Mouse (Mus musculus) lung, embryonic 14.5 days (tissue): Measurements from ENCODE around the gene Olfr649. TPM values are rescaled to one million over a fixed set of nuclear protein-coding genes. Genes with fewer than 3 reads are reported as not detected.

Experiments
- ATAC-seq: fragments of 200-750 bp; cut with Nextera tagmentation; 2 replicates; pipeline ENCODE4 v1.8.0; 2017; ENCODE audit warnings: mild to moderate bottlenecking, moderate TSS enrichment, moderate library complexity; ENCODE audit not compliant: insufficient read depth
- DNase-seq: peaks from one replicate; pipeline ENCODE4 v3.0.0-alpha.2; 2015
- H3K27ac ChIP-seq: fragments of 300-500 bp; sonication (generic); 2 replicates; pipeline ENCODE4 v1.5.1; 2014; ENCODE audit warnings: low read depth, mild to moderate bottlenecking, moderate library complexity
- H3K27me3 ChIP-seq: fragments of 300-500 bp; sonication (generic); 2 replicates; pipeline ENCODE4 v1.6.1; 2014; ENCODE audit warnings: low read length, control low read depth; ENCODE audit not compliant: insufficient read depth
- H3K36me3 ChIP-seq: fragments of 300-500 bp; sonication (generic); 2 replicates; pipeline ENCODE4 v1.6.1; 2014; ENCODE audit warnings: control low read depth; ENCODE audit not compliant: insufficient read depth
- H3K4me1 ChIP-seq: fragments of 300-500 bp; sonication (generic); 2 replicates; pipeline ENCODE4 v1.6.1; 2014; ENCODE audit warnings: antibody characterized with exemption, control low read depth; ENCODE audit not compliant: insufficient read depth
- H3K4me2 ChIP-seq: fragments of 300-500 bp; sonication (generic); 2 replicates; pipeline ENCODE4 v1.6.1; 2014; ENCODE audit warnings: mild to moderate bottlenecking
- H3K4me3 ChIP-seq: fragments of 300-500 bp; sonication (generic); 2 replicates; pipeline ENCODE4 v1.5.1; 2014; ENCODE audit warnings: low read depth, low read length
- H3K9ac ChIP-seq: fragments of 300-500 bp; sonication (generic); 2 replicates; pipeline ENCODE4 v1.6.1; 2014
- H3K9me3 ChIP-seq: fragments of 300-500 bp; sonication (generic); 2 replicates; pipeline ENCODE4 v1.6.1; 2016; ENCODE audit warnings: low read depth, low read length, control low read depth
- CTCF ChIP-seq: IDR thresholded peaks from 2 replicates; pipeline ENCODE4 v1.5.1; 2016; ENCODE audit warnings: antibody characterized with exemption, low read depth
- WGBS: fragments of 180-500 bp; shearing (Covaris S2); extraction: QIAGEN DNeasy Blood & Tissue Kit; methylation state at CpG from one replicate; pipeline ENCODE4 v1.1.7; 2014; 5-methylcytosine and 5-hydroxymethylcytosine counted together
- polyA plus RNA-seq: library from polyadenylated mRNA; unstranded; fragments of >200 nt; fragmentation: Nextera tagmentation; extraction: Ambion mirVana; gene quantifications from 2 replicates; pipeline ENCODE4 v1.2.1, GENCODE M21; 2014

The Olfr649 gene
- polyA plus RNA-seq, 1 experiment from 2014 or later: not detected

DNA sequence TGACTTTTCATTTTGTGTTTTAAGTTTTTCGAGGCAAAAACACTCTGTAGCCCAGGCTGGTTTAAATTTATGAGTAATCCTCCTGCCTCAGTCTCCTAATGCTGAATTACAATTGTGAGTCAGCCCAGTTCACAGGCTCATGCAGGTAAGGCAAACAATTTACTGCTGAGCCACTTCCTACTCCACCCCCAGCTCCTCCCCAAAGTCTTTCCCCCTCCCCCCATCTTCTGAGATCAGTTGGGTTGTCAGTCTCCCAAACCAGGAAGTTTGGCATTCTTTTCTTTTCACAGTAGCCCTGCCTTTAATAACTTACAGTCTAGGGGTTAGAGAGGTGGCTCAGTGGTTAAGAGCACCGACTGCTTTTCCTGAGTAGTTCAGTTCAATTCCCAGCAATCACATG, 22.1 kb upstream of the Olfr649 start:
- H3K27me3 ChIP-seq: no peaks in the 10 kb centered on the region
- no peaks in the 10 kb centered on the region for H3K36me3 ChIP-seq
- no peak overlapping the region for H3K9ac ChIP-seq
- TF ChIP-seq CTCF: no peak
- no peak overlapping the region for H3K4me2 ChIP-seq
- no peak for ATAC-seq
- 68% methylated on average over 2 of the region's 2 CpGs for WGBS
- DNase-seq: no peak
- H3K4me1 ChIP-seq: no peaks in the 10 kb centered on the region; the same call in 1 of the 2 replicates
- H3K9me3 ChIP-seq: no peaks in the 10 kb centered on the region
- H3K4me3 ChIP-seq: no peak overlapping the region
- H3K27ac ChIP-seq: no peak overlapping the region

DNA sequence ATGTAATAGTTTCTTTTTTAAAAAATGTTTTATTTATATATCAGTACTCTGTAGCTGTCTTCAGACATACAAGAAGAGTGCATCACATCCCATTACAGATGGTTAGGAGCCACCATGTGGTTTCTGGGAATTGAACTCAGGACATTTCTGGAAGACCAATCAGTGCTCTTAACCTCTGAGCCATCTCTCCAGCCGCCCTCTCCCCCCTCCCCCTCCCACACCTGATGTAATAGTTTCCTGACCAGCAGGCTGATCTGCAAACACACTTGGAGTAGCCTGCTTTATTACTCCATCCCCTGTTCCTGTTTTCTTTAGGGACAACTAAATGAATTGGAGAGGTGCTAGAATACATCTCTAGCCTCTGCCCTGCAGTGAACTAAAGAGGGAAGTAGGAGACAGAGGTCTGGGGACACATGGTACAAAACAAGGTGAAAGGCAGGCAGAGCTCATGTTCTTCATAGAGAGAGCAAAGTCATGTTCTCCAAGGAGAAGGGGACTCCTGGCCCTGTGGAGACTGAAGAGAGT, 20.3 kb upstream of the Olfr649 start:
- H3K4me2 ChIP-seq: no peak overlapping the region
- ATAC-seq (no peak), DNase-seq (no peak)
- WGBS: 23% methylated on average over 1 of the region's 1 CpGs
- H3K4me3 ChIP-seq: no peak overlapping the region
- no peaks in the 10 kb centered on the region for H3K36me3 ChIP-seq
- H3K27ac ChIP-seq: no peak overlapping the region
- H3K27me3 ChIP-seq: no peaks in the 10 kb centered on the region
- TF ChIP-seq CTCF: no peak
- no peaks in the 10 kb centered on the region; the same call in 1 of the 2 replicates for H3K4me1 ChIP-seq
- no peaks in the 10 kb centered on the region for H3K9me3 ChIP-seq
- H3K9ac ChIP-seq: no peak overlapping the region

DNA sequence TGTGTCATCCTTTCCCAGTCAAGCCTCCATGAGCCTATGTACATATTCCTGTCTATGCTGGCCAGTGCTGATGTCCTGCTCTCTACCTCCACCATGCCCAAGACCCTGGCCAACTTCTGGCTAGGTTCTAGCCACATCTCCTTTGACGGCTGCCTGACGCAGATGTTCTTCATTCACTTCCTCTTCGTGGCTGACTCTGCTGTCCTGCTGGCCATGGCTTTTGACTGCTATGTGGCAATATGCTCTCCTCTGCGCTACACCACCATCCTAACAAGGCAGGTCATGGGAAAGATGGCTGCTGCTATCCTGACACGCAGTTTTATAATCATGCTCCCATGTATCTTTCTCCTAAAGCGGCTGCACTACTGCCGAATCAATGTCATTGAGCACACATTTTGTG, 10.4 kb upstream of the Olfr649 start:
- Histone ChIP-seq H3K4me3 (no peak overlapping the region), H3K9me3 (no peaks in the 10 kb centered on the region), H3K4me2 (no peak overlapping the region), H3K4me1 (no peaks in the 10 kb centered on the region), H3K36me3 (no peaks in the 10 kb centered on the region), H3K9ac (no peak overlapping the region), H3K27ac (no peak overlapping the region), H3K27me3 (no peaks in the 10 kb centered on the region)
- 87% methylated on average over 7 of the region's 7 CpGs for WGBS
- ATAC-seq (no peak), DNase-seq (no peak)
- no peak for TF ChIP-seq CTCF

DNA sequence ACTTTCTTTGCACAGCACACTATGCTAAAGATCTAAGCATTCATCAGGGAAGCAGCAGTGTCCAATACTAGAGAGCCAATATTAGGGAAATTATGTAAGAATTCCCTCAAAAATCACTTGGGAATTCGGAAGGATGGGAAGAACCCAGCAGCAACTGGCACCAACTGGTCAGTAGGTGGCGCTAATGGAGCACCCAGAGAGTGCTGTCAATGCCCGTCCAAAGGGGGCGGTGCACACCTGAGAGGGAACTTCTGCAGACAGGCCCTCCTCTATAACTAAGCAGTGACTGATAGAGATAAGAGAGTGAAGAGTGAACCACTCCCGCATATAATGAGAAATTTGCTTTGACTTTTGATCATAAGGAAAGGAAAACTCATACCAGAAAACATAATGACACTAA, 4.0 kb upstream of the Olfr649 start:
- Histone ChIP-seq H3K4me3 (no peak overlapping the region), H3K27me3 (no peaks in the 10 kb centered on the region), H3K9ac (no peak overlapping the region), H3K4me1 (no peaks in the 10 kb centered on the region), H3K27ac (no peak overlapping the region), H3K9me3 (no peaks in the 10 kb centered on the region), H3K36me3 (no peaks in the 10 kb centered on the region), H3K4me2 (no peak overlapping the region)
- ATAC-seq (peak; percentile 75; the same call in 1 of the 2 replicates), DNase-seq (peak; percentile 81)
- 4% methylated on average over 5 of the region's 5 CpGs for WGBS
- peak; percentile 89 for TF ChIP-seq CTCF

DNA sequence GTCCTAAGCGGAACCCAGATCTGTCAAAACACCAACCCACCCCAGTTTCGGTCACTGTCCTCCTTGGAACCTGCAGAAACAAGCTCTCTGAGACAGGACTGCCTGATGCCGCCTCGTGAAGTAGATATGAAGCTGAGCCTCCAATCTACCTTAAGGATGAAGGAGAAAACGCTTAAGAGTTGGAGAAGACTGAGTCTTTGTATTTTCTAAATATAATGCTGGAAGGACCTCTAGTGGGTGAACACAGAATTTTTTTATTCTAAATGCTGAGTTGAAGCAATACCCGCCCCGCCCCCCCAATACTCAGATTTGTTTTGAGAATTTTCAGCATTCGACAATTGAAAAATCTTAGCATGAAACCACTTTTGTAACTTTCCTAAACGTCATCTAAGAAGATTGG, 4.5 kb downstream of the Olfr649 start:
- no peak for TF ChIP-seq CTCF
- H3K4me2 ChIP-seq: no peak overlapping the region
- DNase-seq: no peak
- no peaks in the 10 kb centered on the region for H3K36me3 ChIP-seq
- H3K9me3 ChIP-seq: no peaks in the 10 kb centered on the region
- H3K27me3 ChIP-seq: no peaks in the 10 kb centered on the region
- ATAC-seq: no peak
- no peaks in the 10 kb centered on the region for H3K4me1 ChIP-seq
- no peak overlapping the region for H3K4me3 ChIP-seq
- no peak overlapping the region for H3K9ac ChIP-seq
- WGBS: 55% methylated on average over 9 of the region's 9 CpGs
- no peak overlapping the region for H3K27ac ChIP-seq

DNA sequence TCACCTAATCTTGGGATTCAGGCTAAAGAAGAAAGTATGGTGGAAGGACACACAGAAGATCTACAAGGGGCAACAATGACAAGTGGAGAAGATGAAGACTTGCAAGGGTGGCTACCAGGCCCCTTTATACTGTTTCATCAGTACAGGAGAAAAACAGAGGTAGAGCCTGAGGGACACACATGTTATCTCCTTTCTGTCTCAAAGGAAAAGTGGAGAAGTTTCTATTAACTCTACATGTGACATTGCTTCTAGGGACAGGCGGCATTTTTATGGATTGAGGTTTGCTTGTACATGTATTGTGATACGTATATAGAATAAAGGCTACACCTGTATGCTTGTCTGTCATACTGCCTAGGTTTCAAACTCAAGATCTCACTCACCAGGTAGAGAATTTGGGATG, 12.5 kb downstream of the Olfr649 start, which contains the start of gene Olfr648:
Gene Olfr648, minus strand, starts transcription at position 101 of the 400 bp plus-strand sequence.
- no peak for TF ChIP-seq CTCF
- Histone ChIP-seq H3K4me3 (no peak within 1 kb of the TSS), H3K4me2 (no peak within 1 kb of the TSS), H3K36me3 (no peaks in the 10 kb centered on the region), H3K27me3 (no peaks in the 10 kb centered on the region), H3K9me3 (no peaks in the 10 kb centered on the region), H3K4me1 (no peaks in the 10 kb centered on the region), H3K27ac (no peak within 1 kb of the TSS), H3K9ac (no peak within 1 kb of the TSS)
- DNase-seq: no peak
- no peak for ATAC-seq
- WGBS: 95% methylated on average over 2 of the region's 2 CpGs

DNA sequence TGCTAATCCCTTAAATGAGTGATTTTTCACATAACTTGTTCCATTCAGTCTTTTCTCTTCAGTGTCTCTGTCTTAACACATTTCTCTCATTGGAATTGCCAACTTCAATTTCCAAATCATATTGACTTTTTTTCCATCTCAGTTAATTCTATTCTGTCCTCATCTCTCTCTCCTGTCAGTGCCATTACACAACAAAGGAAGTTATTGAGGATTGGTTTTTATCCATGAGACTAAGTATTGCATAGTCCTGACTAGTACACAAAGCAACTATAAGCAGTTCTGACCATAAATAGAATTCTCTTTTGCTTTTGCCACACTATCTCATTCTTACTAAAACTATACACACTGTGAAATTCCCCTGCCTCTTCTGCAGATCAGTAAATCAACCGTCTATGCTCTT, 16.7 kb downstream of the Olfr649 start:
- no peak overlapping the region for H3K9ac ChIP-seq
- WGBS: 75% methylated on average over 1 of the region's 1 CpGs
- H3K4me3 ChIP-seq: no peak overlapping the region
- H3K9me3 ChIP-seq: no peaks in the 10 kb centered on the region
- H3K4me2 ChIP-seq: no peak overlapping the region
- DNase-seq (no peak), ATAC-seq (no peak)
- no peaks in the 10 kb centered on the region for H3K36me3 ChIP-seq
- TF ChIP-seq CTCF: no peak
- H3K4me1 ChIP-seq: no peaks in the 10 kb centered on the region
- no peak overlapping the region for H3K27ac ChIP-seq
- no peaks in the 10 kb centered on the region for H3K27me3 ChIP-seq

DNA sequence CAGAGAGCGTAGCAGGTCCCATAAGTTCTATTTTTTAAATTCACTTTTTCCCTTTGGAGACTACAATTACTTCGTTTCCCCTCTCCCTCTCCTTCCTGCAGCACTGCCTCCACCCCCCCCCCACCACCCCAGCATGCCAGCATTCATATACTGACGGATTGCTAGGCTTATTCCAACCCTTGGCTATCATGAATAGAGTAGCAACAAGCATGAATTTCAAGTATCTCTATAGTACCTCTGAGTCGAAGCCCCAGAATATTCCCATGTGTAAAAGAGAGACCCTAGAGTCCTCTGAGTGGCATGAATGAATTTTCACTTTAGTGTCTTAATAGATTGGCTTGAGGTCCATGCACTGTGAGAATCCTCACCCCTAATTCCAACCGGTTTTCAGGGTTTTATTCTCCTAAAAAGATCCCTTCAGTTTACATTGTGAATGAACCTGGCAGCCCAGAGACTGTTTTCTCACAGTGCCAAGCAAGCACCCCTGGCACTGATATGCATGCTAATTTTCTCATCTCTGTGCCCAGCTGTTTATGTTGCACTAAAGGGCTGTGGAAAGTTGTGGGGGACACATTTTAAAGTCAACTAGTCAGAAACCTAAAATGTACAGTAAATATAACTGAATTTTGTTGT, 17.2 kb downstream of the Olfr649 start:
- no peak overlapping the region for H3K27ac ChIP-seq
- no peaks in the 10 kb centered on the region for H3K9me3 ChIP-seq
- H3K4me3 ChIP-seq: no peak overlapping the region
- TF ChIP-seq CTCF: no peak
- 66% methylated on average over 5 of the region's 5 CpGs for WGBS
- no peaks in the 10 kb centered on the region for H3K4me1 ChIP-seq
- ATAC-seq (no peak), DNase-seq (no peak)
- H3K9ac ChIP-seq: no peak overlapping the region
- H3K36me3 ChIP-seq: no peaks in the 10 kb centered on the region
- no peaks in the 10 kb centered on the region for H3K27me3 ChIP-seq
- H3K4me2 ChIP-seq: no peak overlapping the region
